Mouse (Mus musculus): ENCODE results near the gene Ephx1.

DNA sequence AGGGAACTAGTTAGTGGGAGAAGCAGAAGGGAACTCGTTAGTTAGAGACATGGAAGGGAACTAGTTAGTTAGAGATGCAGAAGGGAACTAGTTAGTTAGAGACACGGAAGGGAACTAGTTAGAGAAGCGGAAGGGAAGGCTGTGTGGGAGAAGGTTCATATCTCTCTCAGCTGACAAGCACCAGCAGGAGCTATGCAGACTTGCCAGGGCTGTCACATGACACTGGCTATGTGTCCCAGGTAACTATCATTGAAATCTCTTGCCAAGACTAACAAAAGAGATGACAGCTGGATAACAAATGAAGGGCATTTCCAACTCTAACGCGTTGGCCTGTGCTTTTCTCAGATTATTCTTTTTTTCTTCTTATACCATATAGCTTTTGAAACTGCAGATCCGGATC lies 43.9 kb upstream of the Ephx1 start:
- TF ChIP-seq CTCF (IDR thresholded peaks at IDR 0.05; ENCODE audit: extremely low read depth, insufficient read depth, low read length) (no peak), POLR2A (IDR thresholded peaks at IDR 0.05; ENCODE audit: extremely low read depth, insufficient read depth, low read length) (no peak)
